Mouse (Mus musculus) embryonic facial prominence, embryonic 12.5 days (tissue): ENCODE data around the gene Cldn14. TPM values are rescaled to one million over a fixed set of nuclear protein-coding genes. Genes with fewer than 3 reads are reported as not detected.

Experiments used
- ATAC-seq: fragments of 200-750 bp; cut with Nextera tagmentation; 2 replicates; pipeline ENCODE4 v1.8.0; 2017; ENCODE audit not compliant: insufficient number of reproducible peaks, insufficient read depth, low FRiP score, low TSS enrichment
- H3K27ac ChIP-seq: fragments of 300-500 bp; sonication (generic); 2 replicates; pipeline ENCODE4 v1.5.1; 2016; ENCODE audit warnings: mild to moderate bottlenecking
- H3K27me3 ChIP-seq: fragments of 300-500 bp; sonication (generic); 2 replicates; pipeline ENCODE4 v1.6.1; 2016; ENCODE audit warnings: mild to moderate bottlenecking, moderate library complexity
- H3K36me3 ChIP-seq: fragments of 300-500 bp; sonication (generic); 2 replicates; pipeline ENCODE4 v1.6.1; 2016; ENCODE audit warnings: mild to moderate bottlenecking
- H3K4me1 ChIP-seq: fragments of 300-500 bp; sonication (generic); 2 replicates; pipeline ENCODE4 v1.6.1; 2016
- H3K4me2 ChIP-seq: fragments of 300-500 bp; sonication (generic); replicated peaks from 2 replicates; pipeline ENCODE4 v1.6.1; 2016; ENCODE audit warnings: mild to moderate bottlenecking, moderate library complexity
- H3K4me3 ChIP-seq: fragments of 300-500 bp; sonication (generic); 2 replicates; pipeline ENCODE4 v1.5.1; 2016; ENCODE audit warnings: mild to moderate bottlenecking
- H3K9ac ChIP-seq: fragments of 300-500 bp; sonication (generic); 2 replicates; pipeline ENCODE4 v1.6.1; 2016; ENCODE audit warnings: mild to moderate bottlenecking, moderate library complexity
- H3K9me3 ChIP-seq: fragments of 300-500 bp; sonication (generic); 2 replicates; pipeline ENCODE4 v1.6.1; 2016; ENCODE audit warnings: mild to moderate bottlenecking, moderate library complexity
- WGBS: fragments of 180-500 bp; shearing (Covaris S2); methylation state at CpG from one replicate; pipeline ENCODE4 v1.1.7; 2016; 5-methylcytosine and 5-hydroxymethylcytosine counted together
- polyA plus RNA-seq: library from polyadenylated mRNA; unstranded; fragments of >200 nt; fragmentation: Nextera tagmentation; extraction: Ambion mirVana; gene quantifications from 2 replicates; pipeline ENCODE4 v1.2.1, GENCODE M21; 2016

Cldn14 gene
- polyA plus RNA-seq, 1 experiment from 2014 or later: 0.15 TPM

DNA sequence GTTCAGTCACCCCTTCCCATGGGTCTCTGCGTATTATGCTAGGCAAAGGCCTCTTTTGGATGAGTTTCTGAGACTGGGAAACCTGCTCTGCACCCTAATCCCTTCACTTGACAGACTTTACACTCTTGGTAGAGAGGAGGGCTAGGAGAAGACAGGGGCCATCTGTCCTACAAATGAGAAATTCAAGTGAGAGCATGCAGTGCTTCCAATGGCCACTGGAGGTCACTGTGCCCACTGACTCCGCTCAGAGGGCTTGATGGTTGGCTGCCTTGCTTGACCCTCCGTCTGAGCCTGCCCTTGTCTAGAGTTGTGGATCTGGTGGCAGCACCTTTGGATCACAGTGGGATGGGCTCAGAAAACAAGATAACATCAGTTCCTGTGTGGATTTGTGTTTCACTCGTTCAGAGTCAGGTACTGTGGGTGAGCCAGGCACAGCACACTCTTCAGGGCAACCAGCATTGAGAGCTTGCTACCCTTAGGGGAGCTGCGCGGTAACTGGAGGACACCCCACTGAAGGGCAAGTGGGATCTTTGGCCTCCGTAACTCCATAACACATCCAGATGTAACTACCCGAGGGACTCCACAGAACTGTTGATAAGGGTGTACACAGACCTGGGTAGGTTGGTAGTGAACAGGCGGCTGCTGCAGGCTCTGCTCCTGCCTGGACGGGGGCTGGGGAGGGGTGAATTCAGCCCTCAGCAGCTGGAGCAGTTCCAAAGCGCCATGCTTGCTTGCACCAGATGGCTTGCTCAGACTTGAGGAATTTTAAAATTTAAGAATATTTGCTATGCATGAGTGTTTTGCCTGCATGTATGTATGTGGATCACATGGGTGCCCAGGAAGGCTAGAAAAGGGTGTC lies 102.3 kb downstream of the Cldn14 start:
- no peaks in the 10 kb centered on the region for H3K4me1 ChIP-seq
- WGBS: 68% methylated on average over 11 of the region's 11 CpGs
- ATAC-seq: peak; percentile 43
- 0 out of 2 replicates have a peak overlapping the region, but pooled peaks have one; percentile 1 for H3K27ac ChIP-seq
- no peak overlapping the region for H3K4me3 ChIP-seq
- peaks cover 37% of the 10 kb centered on the region for H3K36me3 ChIP-seq
- no peak overlapping the region for H3K4me2 ChIP-seq
- H3K9me3 ChIP-seq: no peaks in the 10 kb centered on the region
- no peaks in the 10 kb centered on the region for H3K27me3 ChIP-seq
- H3K9ac ChIP-seq: no peak overlapping the region

- peaks cover 63% of the 10 kb centered on the region for H3K36me3 ChIP-seq
- H3K9ac ChIP-seq: no peak overlapping the region
- no peaks in the 10 kb centered on the region for H3K27me3 ChIP-seq
- H3K4me2 ChIP-seq: no peak overlapping the region
- 77% methylated on average over 6 of the region's 6 CpGs for WGBS
- no peak overlapping the region for H3K27ac ChIP-seq
- no peaks in the 10 kb centered on the region for H3K4me1 ChIP-seq
- ATAC-seq: no peak
- H3K4me3 ChIP-seq: no peak overlapping the region
- H3K9me3 ChIP-seq: no peaks in the 10 kb centered on the region
Observed at GRCm38 (mm10) chr16:93903027-93903426, 105.6 kb downstream of the Cldn14 start.

DNA sequence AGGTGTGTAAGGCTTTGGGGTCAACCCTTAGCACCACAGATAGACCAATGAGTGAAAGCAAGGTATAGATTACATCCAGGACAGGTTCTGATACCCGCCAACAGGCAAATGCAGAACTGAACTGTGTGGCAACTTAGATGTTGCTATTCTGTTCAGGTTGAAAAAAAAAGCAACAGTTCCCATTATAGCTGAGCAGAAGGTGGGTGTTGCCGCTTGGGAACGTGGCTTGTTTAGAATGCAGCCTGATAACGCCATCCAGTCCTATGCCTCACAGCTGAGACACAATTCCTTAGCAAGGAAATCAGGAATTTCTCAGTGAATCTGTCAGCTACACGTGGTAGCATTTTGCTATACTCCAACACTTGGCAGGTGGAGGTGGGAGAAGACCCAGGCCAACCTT lies 115.4 kb downstream of the Cldn14 start:
- no peak overlapping the region for H3K9ac ChIP-seq
- H3K36me3 ChIP-seq: peaks cover 78% of the 10 kb centered on the region
- no peaks in the 10 kb centered on the region for H3K4me1 ChIP-seq
- no peaks in the 10 kb centered on the region for H3K9me3 ChIP-seq
- no peaks in the 10 kb centered on the region for H3K27me3 ChIP-seq
- no peak overlapping the region for H3K4me2 ChIP-seq
- no peak for ATAC-seq
- H3K4me3 ChIP-seq: no peak overlapping the region
- WGBS: 93% methylated on average over 5 of the region's 5 CpGs
- H3K27ac ChIP-seq: no peak overlapping the region

- no peak overlapping the region for H3K4me2 ChIP-seq
- no peak for ATAC-seq
- WGBS: 86% methylated on average over 12 of the region's 12 CpGs
- H3K9me3 ChIP-seq: no peaks in the 10 kb centered on the region
- no peak overlapping the region for H3K27ac ChIP-seq
- no peak overlapping the region for H3K4me3 ChIP-seq
- H3K4me1 ChIP-seq: peaks cover 2% of the 10 kb centered on the region; the same call in 1 of the 2 replicates
- H3K27me3 ChIP-seq: no peaks in the 10 kb centered on the region
- H3K9ac ChIP-seq: no peak overlapping the region
- H3K36me3 ChIP-seq: peaks cover 92% of the 10 kb centered on the region
Observed at GRCm38 (mm10) chr16:93890948-93891604, 117.6 kb downstream of the Cldn14 start.

GRCm38 (mm10) chr16:93888481-93888880 lies 120.2 kb downstream of the Cldn14 start:
- 88% methylated on average over 6 of the region's 6 CpGs for WGBS
- no peak overlapping the region for H3K9ac ChIP-seq
- peaks cover 15% of the 10 kb centered on the region for H3K4me1 ChIP-seq
- H3K9me3 ChIP-seq: no peaks in the 10 kb centered on the region
- no peak overlapping the region for H3K4me2 ChIP-seq
- ATAC-seq: no peak
- H3K36me3 ChIP-seq: peaks cover 67% of the 10 kb centered on the region
- no peak overlapping the region for H3K27ac ChIP-seq
- no peak overlapping the region for H3K4me3 ChIP-seq
- H3K27me3 ChIP-seq: no peaks in the 10 kb centered on the region

GRCm38 (mm10) chr16:93884722-93885113 lies 123.9 kb downstream of the Cldn14 start:
- no peaks in the 10 kb centered on the region for H3K27me3 ChIP-seq
- 41% methylated on average over 5 of the region's 5 CpGs for WGBS
- ATAC-seq: no peak
- H3K36me3 ChIP-seq: peaks cover 31% of the 10 kb centered on the region
- no peaks in the 10 kb centered on the region for H3K9me3 ChIP-seq
- H3K9ac ChIP-seq: peak overlapping the region; percentile 78
- no peak overlapping the region for H3K27ac ChIP-seq
- H3K4me2 ChIP-seq: peak overlapping the region; percentile 82
- peak overlapping the region; percentile 84 for H3K4me3 ChIP-seq
- H3K4me1 ChIP-seq: peaks cover 15% of the 10 kb centered on the region

DNA sequence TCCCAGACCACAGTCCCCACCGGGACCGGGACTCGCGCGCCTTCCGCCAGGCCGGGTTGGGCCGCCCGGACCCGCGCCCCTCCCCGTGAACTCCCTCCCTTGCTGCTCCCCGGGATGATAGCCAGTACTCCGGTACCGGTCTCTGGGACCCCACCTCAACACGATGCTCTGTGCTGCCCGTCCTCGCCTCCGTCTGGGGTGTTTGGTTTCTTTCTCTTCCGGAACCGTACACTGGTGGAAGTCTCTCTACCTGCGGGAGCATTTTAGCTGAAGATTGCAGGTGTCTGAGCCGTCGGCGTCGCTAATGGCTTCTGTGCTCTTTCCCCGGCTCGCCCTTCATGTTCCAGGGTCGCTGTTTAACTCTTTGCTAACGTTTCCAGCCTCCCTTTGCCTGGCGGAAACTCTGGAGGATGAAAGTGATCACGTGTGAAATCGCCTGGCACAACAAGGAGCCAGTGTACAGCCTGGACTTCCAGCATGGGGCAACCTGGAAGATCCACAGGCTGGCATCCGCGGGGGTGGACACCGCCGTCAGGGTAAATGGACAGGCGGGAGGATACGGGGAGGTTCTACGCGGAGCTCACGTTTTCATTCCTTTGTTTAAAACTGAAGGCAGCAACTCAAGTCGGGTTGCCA lies 124.4 kb downstream of the Cldn14 start:
- peak overlapping the region; percentile 84 for H3K4me3 ChIP-seq
- no peaks in the 10 kb centered on the region for H3K27me3 ChIP-seq
- H3K9ac ChIP-seq: peak overlapping the region; percentile 78
- under 1% methylated on average over 42 of the region's 43 CpGs for WGBS
- H3K4me2 ChIP-seq: peak overlapping the region; percentile 82
- H3K27ac ChIP-seq: peak overlapping the region; percentile 13; the same call in 1 of the 2 replicates
- peak; percentile 76 for ATAC-seq
- peaks cover 26% of the 10 kb centered on the region for H3K36me3 ChIP-seq
- H3K9me3 ChIP-seq: no peaks in the 10 kb centered on the region
- H3K4me1 ChIP-seq: peaks cover 15% of the 10 kb centered on the region

GRCm38 (mm10) chr16:93883423-93884085 lies 125.1 kb downstream of the Cldn14 start, which contains the start of gene Chaf1b:
TSS of gene Chaf1b (plus strand) at chr16:93883901.
- Histone ChIP-seq H3K9ac (peak within 1 kb of the TSS; percentile 78), H3K4me2 (peak within 1 kb of the TSS; percentile 82), H3K27me3 (no peaks in the 10 kb centered on the region), H3K4me1 (peaks cover 15% of the 10 kb centered on the region), H3K36me3 (peaks cover 19% of the 10 kb centered on the region), H3K27ac (peak within 1 kb of the TSS; percentile 13; the same call in 1 of the 2 replicates), H3K4me3 (peak within 1 kb of the TSS; percentile 84), H3K9me3 (no peaks in the 10 kb centered on the region)
- under 1% methylated on average over 54 of the region's 54 CpGs for WGBS
- ATAC-seq: peak; percentile 83

- ATAC-seq: no peak
- 88% methylated on average over 6 of the region's 6 CpGs for WGBS
- Histone ChIP-seq H3K4me2 (no peak overlapping the region), H3K27ac (no peak overlapping the region), H3K9ac (no peak overlapping the region), H3K4me1 (no peaks in the 10 kb centered on the region), H3K36me3 (peaks cover 43% of the 10 kb centered on the region), H3K27me3 (no peaks in the 10 kb centered on the region), H3K9me3 (no peaks in the 10 kb centered on the region), H3K4me3 (no peak overlapping the region)
Observed at GRCm38 (mm10) chr16:93877612-93878380, 130.8 kb downstream of the Cldn14 start.

DNA sequence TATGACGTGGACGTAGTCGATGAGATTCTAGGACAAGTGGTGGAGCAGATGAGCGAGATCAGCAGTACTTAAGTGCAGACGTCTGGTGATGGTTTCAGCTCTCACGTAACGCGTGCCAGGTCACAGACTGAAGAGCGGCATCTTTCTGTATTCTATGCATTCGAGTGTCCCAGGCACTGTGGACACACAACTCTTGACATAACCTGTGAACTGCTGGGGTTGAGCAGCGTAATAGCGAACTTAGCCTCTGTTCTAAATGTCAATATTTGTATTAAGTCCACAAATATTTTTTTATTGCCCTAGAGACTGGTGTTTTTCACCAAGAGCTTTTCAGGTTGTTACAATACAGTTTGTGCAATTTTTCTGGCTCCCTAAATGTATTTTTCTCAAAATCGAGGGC lies 133.8 kb downstream of the Cldn14 start:
- peaks cover 69% of the 10 kb centered on the region for H3K36me3 ChIP-seq
- no peak for ATAC-seq
- H3K4me2 ChIP-seq: no peak overlapping the region
- H3K9me3 ChIP-seq: no peaks in the 10 kb centered on the region
- H3K9ac ChIP-seq: no peak overlapping the region
- no peak overlapping the region for H3K4me3 ChIP-seq
- H3K4me1 ChIP-seq: no peaks in the 10 kb centered on the region
- no peaks in the 10 kb centered on the region for H3K27me3 ChIP-seq
- WGBS: 92% methylated on average over 13 of the region's 13 CpGs
- H3K27ac ChIP-seq: no peak overlapping the region
